Mouse (Mus musculus): ENCODE results near the gene Sesn3. TPM values are rescaled to one million over a fixed set of nuclear protein-coding genes. Genes with fewer than 3 reads are reported as not detected.

Gene Sesn3
- polyA plus RNA-seq, 1 experiment from 2014 or later, result 5.6 TPM

DNA sequence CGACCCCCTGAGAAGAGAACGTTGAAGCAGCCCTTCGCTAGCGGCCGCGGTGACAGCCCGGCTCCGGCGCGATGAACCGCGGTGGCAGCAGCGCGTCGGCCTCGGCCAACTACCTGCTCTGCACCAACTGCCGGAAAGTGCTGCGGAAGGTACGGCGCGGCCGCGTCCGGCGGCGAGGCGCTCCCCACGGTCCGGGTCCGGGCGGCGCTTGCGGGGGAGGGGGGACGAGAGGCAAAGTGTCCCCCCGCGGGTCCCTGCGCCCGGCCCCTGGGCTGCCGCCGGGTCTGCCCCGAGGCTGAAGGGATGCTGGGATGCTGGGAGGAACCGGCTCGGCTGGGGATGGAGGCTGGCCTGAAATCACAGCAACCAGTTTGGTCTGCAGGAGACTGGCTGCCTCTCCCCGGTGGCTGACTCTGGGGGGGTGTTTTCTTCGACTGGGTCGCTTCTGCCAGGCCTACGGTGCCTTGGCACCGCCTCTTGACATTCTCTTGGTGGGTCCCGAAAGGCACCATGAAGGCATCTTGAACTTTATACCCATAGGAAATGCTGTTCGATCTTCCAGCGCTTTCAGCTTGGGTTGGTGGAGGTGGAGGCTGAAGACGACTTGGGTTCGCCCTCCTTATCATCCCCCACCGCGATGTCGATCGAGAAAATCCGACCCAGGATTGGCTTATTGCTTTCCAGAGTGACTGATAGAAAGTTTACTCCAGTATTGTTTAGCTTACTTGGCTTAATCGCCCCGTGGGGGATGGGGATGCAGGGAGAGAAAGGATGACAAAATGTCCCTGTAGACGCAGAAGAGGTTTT, 1.8 kb downstream of the Sesn3 start:
- Histone ChIP-seq H3K9ac (ENCODE audit: low read depth, low read length) (peak overlapping the region; percentile 86), H3K4me3 (ENCODE audit: low read depth, low read length) (peak overlapping the region; percentile 92), H3K36me3 (ENCODE audit: control insufficient read depth, insufficient read depth) (no peaks in the 10 kb centered on the region), H3K27ac (ENCODE audit: low read depth, low read length) (peak overlapping the region; percentile 92), H3K4me2 (replicated peaks; ENCODE audit: low read depth) (peak overlapping the region; percentile 94), H3K9me3 (ENCODE audit: control insufficient read depth) (no peaks in the 10 kb centered on the region), H3K4me1 (replicated peaks; ENCODE audit: control insufficient read depth, insufficient read depth, low read length) (no peaks in the 10 kb centered on the region), H3K27me3 (replicated peaks; ENCODE audit: control insufficient read depth, insufficient read depth, low read length) (no peaks in the 10 kb centered on the region)
- under 1% methylated on average over 57 of the region's 61 CpGs for WGBS
- ATAC-seq, result peak; percentile 59
- no peak for TF ChIP-seq CTCF (IDR thresholded peaks at IDR 0.05; ENCODE audit: low read depth)

DNA sequence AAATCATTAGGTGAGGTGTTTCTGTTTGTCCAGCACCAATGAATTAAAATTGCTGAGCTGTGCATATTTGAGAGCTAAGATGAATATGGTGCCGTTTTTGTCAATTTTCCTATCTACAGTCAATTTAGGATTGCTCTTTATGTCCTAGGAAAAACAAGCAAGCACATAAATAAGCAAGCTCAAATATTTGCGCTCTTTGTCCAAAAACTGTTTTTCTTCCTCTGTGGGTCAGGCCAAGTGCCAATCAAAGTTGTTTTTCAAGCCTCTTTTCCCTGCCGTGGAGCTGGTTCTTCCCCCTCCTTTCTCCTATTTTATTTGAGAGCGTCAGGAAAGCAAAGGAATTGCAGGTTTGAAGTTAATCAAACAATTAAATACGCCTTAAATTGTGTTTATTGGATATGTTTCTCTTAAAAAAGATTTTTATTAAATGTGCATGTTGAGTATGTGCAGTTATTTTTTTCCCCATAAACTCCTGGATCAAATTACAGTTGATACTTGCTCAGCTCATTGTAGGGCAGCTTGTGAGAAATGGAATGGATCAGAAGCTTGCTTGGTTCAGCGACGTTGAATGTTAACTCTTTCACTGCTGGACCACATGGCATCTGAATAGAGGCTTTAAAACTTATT, 2.6 kb downstream of the Sesn3 start:
- ATAC-seq, result no peak
- 5% methylated on average over 7 of the region's 7 CpGs for WGBS
- peak overlapping the region; percentile 94 for H3K4me2 ChIP-seq (replicated peaks; ENCODE audit: low read depth)
- H3K27ac ChIP-seq (ENCODE audit: low read depth, low read length), result no peak overlapping the region
- H3K9me3 ChIP-seq (ENCODE audit: control insufficient read depth), result no peaks in the 10 kb centered on the region
- no peak for TF ChIP-seq CTCF (IDR thresholded peaks at IDR 0.05; ENCODE audit: low read depth)
- no peaks in the 10 kb centered on the region for H3K36me3 ChIP-seq (ENCODE audit: control insufficient read depth, insufficient read depth)
- no peaks in the 10 kb centered on the region for H3K4me1 ChIP-seq (replicated peaks; ENCODE audit: control insufficient read depth, insufficient read depth, low read length)
- H3K9ac ChIP-seq (ENCODE audit: low read depth, low read length), result no peak overlapping the region
- H3K4me3 ChIP-seq (ENCODE audit: low read depth, low read length), result peak overlapping the region; percentile 92
- no peaks in the 10 kb centered on the region for H3K27me3 ChIP-seq (replicated peaks; ENCODE audit: control insufficient read depth, insufficient read depth, low read length)

DNA sequence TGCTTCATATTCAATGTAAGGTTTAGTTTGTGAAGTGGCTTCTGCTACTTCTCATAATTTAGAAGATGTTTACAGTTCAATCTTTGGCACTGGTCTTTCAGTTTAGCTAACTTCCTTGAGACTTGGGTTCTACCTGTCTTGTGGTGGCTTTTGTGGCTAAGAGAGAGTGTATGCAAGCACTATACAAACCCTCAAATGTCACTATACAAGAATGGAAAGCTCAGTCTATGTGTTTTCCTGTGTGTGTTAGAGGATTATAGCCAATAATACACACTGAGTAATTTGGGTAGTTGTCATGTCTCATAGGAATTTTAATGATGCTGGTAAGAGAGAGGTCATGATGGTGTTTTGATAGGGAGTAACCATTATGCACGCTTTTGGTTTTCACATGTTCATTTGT, 5.8 kb downstream of the Sesn3 start:
- no peak for TF ChIP-seq CTCF (IDR thresholded peaks at IDR 0.05; ENCODE audit: low read depth)
- no peaks in the 10 kb centered on the region for H3K4me1 ChIP-seq (replicated peaks; ENCODE audit: control insufficient read depth, insufficient read depth, low read length)
- H3K36me3 ChIP-seq (ENCODE audit: control insufficient read depth, insufficient read depth), result no peaks in the 10 kb centered on the region
- H3K4me3 ChIP-seq (ENCODE audit: low read depth, low read length), result no peak overlapping the region
- no peak overlapping the region for H3K27ac ChIP-seq (ENCODE audit: low read depth, low read length)
- no peaks in the 10 kb centered on the region for H3K9me3 ChIP-seq (ENCODE audit: control insufficient read depth)
- no peak for ATAC-seq
- H3K4me2 ChIP-seq (replicated peaks; ENCODE audit: low read depth), result no peak overlapping the region
- WGBS, result 60% methylated on average over 1 of the region's 1 CpGs
- H3K27me3 ChIP-seq (replicated peaks; ENCODE audit: control insufficient read depth, insufficient read depth, low read length), result no peaks in the 10 kb centered on the region
- no peak overlapping the region for H3K9ac ChIP-seq (ENCODE audit: low read depth, low read length)

DNA sequence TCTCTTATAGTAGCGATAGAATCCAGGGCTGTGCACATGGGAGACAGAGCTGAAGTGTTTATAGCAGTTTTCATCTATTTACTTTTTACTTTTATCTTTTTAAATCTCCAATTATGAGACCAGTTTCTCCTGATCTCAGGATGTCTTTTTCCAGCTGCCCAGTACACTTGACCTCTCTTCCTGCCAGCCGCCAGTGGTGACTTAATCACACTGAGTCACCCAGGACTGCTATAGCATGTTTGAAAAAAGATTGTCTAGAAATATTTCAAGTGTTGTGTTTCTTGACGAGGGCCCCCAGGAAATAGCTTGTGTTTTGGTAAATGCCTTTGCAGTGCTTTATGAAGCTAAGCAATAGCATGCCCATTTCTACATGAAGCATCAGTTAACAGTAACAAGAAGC, 10.2 kb downstream of the Sesn3 start:
- ATAC-seq, result no peak
- no peaks in the 10 kb centered on the region for H3K36me3 ChIP-seq (ENCODE audit: control insufficient read depth, insufficient read depth)
- H3K9me3 ChIP-seq (ENCODE audit: control insufficient read depth), result no peaks in the 10 kb centered on the region
- H3K9ac ChIP-seq (ENCODE audit: low read depth, low read length), result no peak overlapping the region
- WGBS, result 41% methylated on average over 3 of the region's 3 CpGs
- H3K4me1 ChIP-seq (replicated peaks; ENCODE audit: control insufficient read depth, insufficient read depth, low read length), result no peaks in the 10 kb centered on the region; the same call in 1 of the 2 replicates
- no peak overlapping the region for H3K4me3 ChIP-seq (ENCODE audit: low read depth, low read length)
- H3K27me3 ChIP-seq (replicated peaks; ENCODE audit: control insufficient read depth, insufficient read depth, low read length), result no peaks in the 10 kb centered on the region
- no peak overlapping the region for H3K4me2 ChIP-seq (replicated peaks; ENCODE audit: low read depth)
- TF ChIP-seq CTCF (IDR thresholded peaks at IDR 0.05; ENCODE audit: low read depth), result no peak
- no peak overlapping the region for H3K27ac ChIP-seq (ENCODE audit: low read depth, low read length)

DNA sequence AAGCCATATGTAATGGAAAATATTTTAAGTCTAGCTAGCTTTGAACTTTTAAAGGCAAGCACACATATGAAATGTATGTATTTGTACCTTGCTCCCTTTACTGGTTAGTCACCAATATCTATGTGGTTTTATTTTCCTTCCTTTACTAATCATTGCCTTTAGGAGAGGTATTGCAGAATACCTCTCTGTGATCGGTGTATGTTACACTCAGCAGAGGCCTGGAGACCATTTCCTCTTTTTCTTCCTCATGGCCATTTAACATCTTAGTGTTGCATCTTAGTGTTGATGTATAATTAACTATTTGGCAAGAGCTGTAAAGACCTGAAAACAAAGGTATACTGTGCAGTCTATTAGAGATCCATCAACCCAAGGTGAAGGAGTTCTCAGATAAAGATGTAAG, 12.4 kb downstream of the Sesn3 start:
- no peak overlapping the region for H3K4me2 ChIP-seq (replicated peaks; ENCODE audit: low read depth)
- no peak overlapping the region for H3K27ac ChIP-seq (ENCODE audit: low read depth, low read length)
- 53% methylated on average over 1 of the region's 1 CpGs for WGBS
- no peaks in the 10 kb centered on the region for H3K9me3 ChIP-seq (ENCODE audit: control insufficient read depth)
- H3K4me3 ChIP-seq (ENCODE audit: low read depth, low read length), result no peak overlapping the region
- no peaks in the 10 kb centered on the region for H3K27me3 ChIP-seq (replicated peaks; ENCODE audit: control insufficient read depth, insufficient read depth, low read length)
- no peak for TF ChIP-seq CTCF (IDR thresholded peaks at IDR 0.05; ENCODE audit: low read depth)
- ATAC-seq, result no peak
- no peak overlapping the region for H3K9ac ChIP-seq (ENCODE audit: low read depth, low read length)
- no peaks in the 10 kb centered on the region; the same call in 1 of the 2 replicates for H3K4me1 ChIP-seq (replicated peaks; ENCODE audit: control insufficient read depth, insufficient read depth, low read length)
- H3K36me3 ChIP-seq (ENCODE audit: control insufficient read depth, insufficient read depth), result no peaks in the 10 kb centered on the region

DNA sequence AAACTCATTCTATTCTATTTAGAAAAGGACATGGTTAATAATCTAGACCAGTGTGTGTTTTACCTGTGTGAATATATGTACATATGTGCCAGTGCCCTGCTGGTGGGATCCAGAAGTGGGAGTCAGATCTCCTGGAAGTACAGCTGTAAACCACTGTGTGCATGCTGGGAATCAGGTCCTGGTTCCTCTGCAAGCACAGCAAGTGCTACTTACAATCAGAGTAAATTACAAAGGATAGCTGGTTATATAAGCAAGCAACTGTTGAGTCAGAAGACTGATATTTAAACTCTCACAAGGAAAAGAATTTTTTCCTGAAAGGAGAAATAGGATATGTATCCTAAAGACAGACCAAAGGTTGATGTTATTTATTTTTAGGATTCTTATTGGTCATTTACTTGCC, 13.6 kb downstream of the Sesn3 start:
- Histone ChIP-seq H3K36me3 (ENCODE audit: control insufficient read depth, insufficient read depth) (no peaks in the 10 kb centered on the region), H3K4me3 (ENCODE audit: low read depth, low read length) (no peak overlapping the region), H3K9ac (ENCODE audit: low read depth, low read length) (no peak overlapping the region), H3K27ac (ENCODE audit: low read depth, low read length) (no peak overlapping the region), H3K9me3 (ENCODE audit: control insufficient read depth) (no peaks in the 10 kb centered on the region), H3K27me3 (replicated peaks; ENCODE audit: control insufficient read depth, insufficient read depth, low read length) (no peaks in the 10 kb centered on the region), H3K4me1 (replicated peaks; ENCODE audit: control insufficient read depth, insufficient read depth, low read length) (no peaks in the 10 kb centered on the region; the same call in 1 of the 2 replicates), H3K4me2 (replicated peaks; ENCODE audit: low read depth) (no peak overlapping the region)
- no peak for ATAC-seq
- TF ChIP-seq CTCF (IDR thresholded peaks at IDR 0.05; ENCODE audit: low read depth), result no peak

Data from intestine, postnatal 0 days (tissue).